Mouse (Mus musculus): Measurements from ENCODE around the gene Acadl. TPM values are rescaled to one million over a fixed set of nuclear protein-coding genes. Genes with fewer than 3 reads are reported as not detected.

The Acadl gene
- total and polyA plus RNA-seq, 3 experiments: 0.12 to 0.32 TPM; not detected in 1

DNA sequence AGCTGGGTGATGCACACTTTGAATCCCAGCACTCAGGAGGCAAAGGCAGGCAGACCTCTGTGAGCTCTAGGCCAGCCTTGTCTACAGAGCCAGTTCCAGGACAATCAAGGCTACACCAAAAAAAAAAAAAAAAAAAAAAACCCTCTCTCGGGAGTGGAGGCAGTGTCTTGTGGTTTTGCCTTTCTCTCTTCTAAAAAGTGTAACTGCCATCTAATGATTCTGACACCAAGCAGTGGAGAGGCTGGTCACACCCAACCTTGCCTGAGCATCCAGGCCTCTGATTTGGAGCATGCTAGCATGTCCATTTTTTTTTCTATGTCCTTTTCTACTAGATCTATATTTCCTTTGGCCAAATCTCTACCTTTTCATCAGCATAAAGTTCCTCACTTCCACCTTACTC, 23.9 kb downstream of the Acadl start:
- DNase-seq (ENCODE audit: low read depth, low spot score): no peak
- H3K36me3 ChIP-seq (ENCODE audit: control insufficient read depth in 1 of 2, insufficient read depth in 2 of 2, low read length in 2 of 2): peaks cover 0 to 2% of the 10 kb centered on the region in 2 experiments; a peak in 1 of 4 replicates
- no peaks in the 10 kb centered on the region for H3K27me3 ChIP-seq (ENCODE audit: control insufficient read depth in 1 of 2, insufficient read depth in 2 of 2, low read length in 2 of 2)
- no peaks in the 10 kb centered on the region for H3K79me2 ChIP-seq (ENCODE audit: control insufficient read depth, insufficient read depth, low read length, poor library complexity)
- H3K9me3 ChIP-seq (replicated peaks; ENCODE audit: insufficient read depth, low read length): no peaks in the 10 kb centered on the region
- no peak for TF ChIP-seq USF1 (IDR thresholded peaks at IDR 0.05; ENCODE audit: low read depth, low read length)
- TF ChIP-seq KAT2A (conservative IDR thresholded peaks at IDR 0.05; ENCODE audit: low read depth, low read length): no peak
- no peak for TF ChIP-seq SIN3A (IDR thresholded peaks at IDR 0.05; ENCODE audit: low read length)
- H3K27ac ChIP-seq (ENCODE audit: control insufficient read depth, low read depth, low read length): no peak overlapping the region
- H3K9ac ChIP-seq (ENCODE audit: control insufficient read depth, low read depth, low read length, poor library complexity, severe bottlenecking): no peak overlapping the region
- no peak overlapping the region for H3K4me3 ChIP-seq (ENCODE audit: control insufficient read depth in 1 of 2, insufficient read depth in 1 of 2, low read depth in 2 of 2, low read length in 2 of 2)
- peaks cover 2 to 4% of the 10 kb centered on the region in 2 experiments; a peak in 2 of 4 replicates for H3K4me1 ChIP-seq (ENCODE audit: control insufficient read depth in 1 of 2, insufficient read depth in 2 of 2, low read length in 2 of 2)

DNA sequence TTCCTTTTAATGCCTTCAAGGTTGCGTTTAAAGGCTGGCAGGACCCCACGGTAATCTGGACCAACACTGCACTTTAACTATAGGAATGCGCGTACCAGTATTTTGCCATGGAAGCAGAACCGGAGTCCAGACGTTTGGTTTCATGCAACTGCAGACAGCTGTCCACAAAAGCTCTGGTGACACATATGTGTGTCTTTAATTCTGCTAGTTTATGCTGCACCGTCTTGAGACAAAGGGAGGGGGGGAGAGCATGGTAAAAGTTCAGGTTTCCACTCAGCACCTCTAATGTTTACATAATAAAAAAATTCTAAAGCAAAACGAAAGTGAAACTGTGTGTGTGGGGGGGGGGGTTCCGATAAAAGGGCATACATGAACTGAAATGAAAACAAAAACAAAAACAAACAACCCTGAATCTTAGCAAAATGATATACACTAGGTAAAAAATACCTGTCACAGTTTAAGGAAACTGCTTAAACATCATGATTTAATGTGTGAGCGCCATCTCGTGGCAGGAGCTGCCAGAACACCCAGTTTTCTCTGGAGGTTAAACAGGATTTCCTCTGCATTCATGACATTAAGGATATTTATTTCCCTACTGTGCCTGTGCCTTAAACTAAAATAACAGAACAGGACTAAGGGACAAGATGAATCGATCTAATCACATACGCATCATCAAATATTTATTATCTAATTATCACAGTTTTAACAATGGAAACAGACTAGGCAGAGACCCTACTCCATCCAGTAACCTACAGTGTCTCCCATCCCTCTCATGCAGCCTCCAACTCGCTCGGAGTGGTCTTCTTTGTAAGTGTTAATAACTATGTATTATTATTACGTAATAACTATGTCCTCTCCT, 24.7 kb downstream of the Acadl start:
- Histone ChIP-seq H3K36me3 (ENCODE audit: control insufficient read depth in 1 of 2, insufficient read depth in 2 of 2, low read length in 2 of 2) (peaks cover 0 to 2% of the 10 kb centered on the region in 2 experiments; a peak in 1 of 4 replicates), H3K79me2 (ENCODE audit: control insufficient read depth, insufficient read depth, low read length, poor library complexity) (no peaks in the 10 kb centered on the region), H3K9me3 (replicated peaks; ENCODE audit: insufficient read depth, low read length) (no peaks in the 10 kb centered on the region), H3K9ac (ENCODE audit: control insufficient read depth, low read depth, low read length, poor library complexity, severe bottlenecking) (peak overlapping the region; percentile 65), H3K27me3 (ENCODE audit: control insufficient read depth in 1 of 2, insufficient read depth in 2 of 2, low read length in 2 of 2) (no peaks in the 10 kb centered on the region), H3K27ac (ENCODE audit: control insufficient read depth, low read depth, low read length) (no peak overlapping the region), H3K4me1 (ENCODE audit: control insufficient read depth in 1 of 2, insufficient read depth in 2 of 2, low read length in 2 of 2) (peaks cover 2 to 4% of the 10 kb centered on the region in 2 experiments; a peak in 2 of 4 replicates), H3K4me3 (ENCODE audit: control insufficient read depth in 1 of 2, insufficient read depth in 1 of 2, low read depth in 2 of 2, low read length in 2 of 2) (peak overlapping the region; percentile 68 to 80)
- TF ChIP-seq CTCF (IDR thresholded peaks at IDR 0.05 in 2 of 3, conservative IDR thresholded peaks at IDR 0.05 in 1 of 3; ENCODE audit: control insufficient read depth in 1 of 3, insufficient read depth in 1 of 3, low read depth in 2 of 3, low read length in 3 of 3, poor library complexity in 1 of 3, severe bottlenecking in 1 of 3): peak; percentile 65 to 82 (median 77)
- no peak for TF ChIP-seq MAZ (IDR thresholded peaks at IDR 0.05; ENCODE audit: low read depth, low read length)
- TF ChIP-seq SMC3 (IDR thresholded peaks at IDR 0.05; ENCODE audit: low read depth, low read length): peak; percentile 86
- TF ChIP-seq RAD21 (IDR thresholded peaks at IDR 0.05; ENCODE audit: low read depth, low read length): peak; percentile 89
- TF ChIP-seq BHLHE40 (IDR thresholded peaks at IDR 0.05; ENCODE audit: borderline replicate concordance, low read depth, low read length): no peak
- TF ChIP-seq NRF1 (IDR thresholded peaks at IDR 0.05; ENCODE audit: insufficient read depth, low read depth, low read length, poor library complexity, severe bottlenecking): no peak
- TF ChIP-seq ZC3H11A (IDR thresholded peaks at IDR 0.05; ENCODE audit: low read depth, low read length): peak; percentile 86
- TF ChIP-seq POLR2AphosphoS2 (IDR thresholded peaks at IDR 0.05; ENCODE audit: low read length): no peak
- TF ChIP-seq SIN3A (IDR thresholded peaks at IDR 0.05; ENCODE audit: low read length): peak; percentile 68
- peak; percentile 65 for TF ChIP-seq ETS1 (IDR thresholded peaks at IDR 0.05; ENCODE audit: low read depth, low read length)
- DNase-seq (ENCODE audit: low read depth, low spot score): peak; percentile 77

DNA sequence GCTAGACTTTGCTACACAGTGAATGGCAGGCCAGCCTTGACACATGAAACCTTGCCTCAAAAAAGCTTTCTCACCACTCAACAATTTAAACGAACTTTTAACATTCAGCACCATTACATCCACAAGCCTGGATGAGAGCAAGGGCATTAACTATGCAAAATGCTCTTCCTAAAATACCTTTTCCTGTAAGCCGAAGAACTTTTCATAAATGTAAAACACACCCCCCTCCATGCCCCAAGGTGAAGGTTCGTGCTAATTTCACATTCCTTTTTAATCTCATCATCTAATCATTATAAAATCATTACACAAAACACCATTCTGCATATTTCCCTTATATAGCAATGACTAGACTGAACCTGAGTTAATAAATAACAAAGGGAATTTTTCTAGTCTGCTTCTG, 25.9 kb downstream of the Acadl start:
- Histone ChIP-seq H3K4me1 (ENCODE audit: control insufficient read depth in 1 of 2, insufficient read depth in 2 of 2, low read length in 2 of 2) (peaks cover 2 to 4% of the 10 kb centered on the region in 2 experiments; a peak in 2 of 4 replicates), H3K9ac (ENCODE audit: control insufficient read depth, low read depth, low read length, poor library complexity, severe bottlenecking) (no peak overlapping the region), H3K79me2 (ENCODE audit: control insufficient read depth, insufficient read depth, low read length, poor library complexity) (no peaks in the 10 kb centered on the region), H3K9me3 (replicated peaks; ENCODE audit: insufficient read depth, low read length) (no peaks in the 10 kb centered on the region), H3K27ac (ENCODE audit: control insufficient read depth, low read depth, low read length) (no peak overlapping the region), H3K27me3 (ENCODE audit: control insufficient read depth in 1 of 2, insufficient read depth in 2 of 2, low read length in 2 of 2) (no peaks in the 10 kb centered on the region), H3K4me3 (ENCODE audit: control insufficient read depth in 1 of 2, insufficient read depth in 1 of 2, low read depth in 2 of 2, low read length in 2 of 2) (no peak overlapping the region), H3K36me3 (ENCODE audit: control insufficient read depth in 1 of 2, insufficient read depth in 2 of 2, low read length in 2 of 2) (peaks cover 0 to 2% of the 10 kb centered on the region in 2 experiments; a peak in 1 of 4 replicates)
- DNase-seq (ENCODE audit: low read depth, low spot score): no peak
- TF ChIP-seq SIN3A (IDR thresholded peaks at IDR 0.05; ENCODE audit: low read length) (no peak), EP300 (IDR thresholded peaks at IDR 0.05; ENCODE audit: low read depth in 1 of 2, low read length in 2 of 2) (no peak), MXI1 (IDR thresholded peaks at IDR 0.05; ENCODE audit: low read depth, low read length) (no peak), TBP (IDR thresholded peaks at IDR 0.05; ENCODE audit: low read depth, low read length) (no peak), NRF1 (IDR thresholded peaks at IDR 0.05; ENCODE audit: insufficient read depth, low read depth, low read length, poor library complexity, severe bottlenecking) (no peak), HCFC1 (IDR thresholded peaks at IDR 0.05; ENCODE audit: low read depth, low read length) (no peak), TCF12 (IDR thresholded peaks at IDR 0.05; ENCODE audit: low read depth, low read length) (no peak), MYC (IDR thresholded peaks at IDR 0.05; ENCODE audit: low read depth, low read length) (no peak), BHLHE40 (IDR thresholded peaks at IDR 0.05; ENCODE audit: borderline replicate concordance, low read depth, low read length) (no peak), ZKSCAN1 (IDR thresholded peaks at IDR 0.05; ENCODE audit: low read depth, low read length) (no peak), SMC3 (IDR thresholded peaks at IDR 0.05; ENCODE audit: low read depth, low read length) (no peak)
